Mouse (Mus musculus) small intestine, adult 2 months (tissue): ENCODE measurements around the gene Rpe65.

Experiments
- CTCF ChIP-seq: fragments of 200-500 bp; IDR thresholded peaks from 2 replicates; pipeline ENCODE4 v1.5.1; 2012; ENCODE audit warnings: low read depth, mild to moderate bottlenecking, control low read depth, inconsistent platforms, low read length, moderate library complexity, mixed read lengths; ENCODE audit not compliant: insufficient replicate concordance, insufficient read length; ENCODE audit errors: extremely low read depth
- POLR2A ChIP-seq: fragments of 200-500 bp; IDR thresholded peaks from 2 replicates; pipeline ENCODE4 v1.6.1; 2012; ENCODE audit warnings: low read depth, mild to moderate bottlenecking, control low read depth, inconsistent platforms, low read length, moderate library complexity

DNA sequence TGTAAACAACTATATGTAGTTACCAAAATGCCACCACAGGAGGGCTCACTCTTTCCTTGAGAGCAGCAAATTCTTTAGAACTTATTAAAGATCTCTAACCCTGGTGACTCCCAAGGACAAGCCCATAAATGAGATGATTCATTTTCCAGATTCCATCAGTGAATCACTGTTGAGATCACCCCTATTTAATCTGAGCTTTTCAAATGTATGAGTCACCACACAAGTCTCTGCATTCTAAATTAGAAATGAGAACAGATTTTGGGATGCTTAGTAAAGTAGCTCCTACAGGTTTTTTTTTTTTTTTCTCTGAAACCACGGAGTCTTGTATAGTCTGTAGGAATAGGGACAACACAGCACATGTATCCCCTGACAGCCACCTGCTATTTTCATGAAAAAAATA lies 61.8 kb downstream of the Rpe65 start:
- TF ChIP-seq POLR2A: no peak
- TF ChIP-seq CTCF: no peak
